Mouse (Mus musculus): ENCODE measurements around the gene Sh3bp2. TPM values are rescaled to one million over a fixed set of nuclear protein-coding genes. Genes with fewer than 3 reads are reported as not detected.

The Sh3bp2 gene
- polyA plus RNA-seq, 1 experiment from 2014 or later = 3.7 TPM

- Histone ChIP-seq H3K27ac (ENCODE audit: low read length) (no peak overlapping the region), H3K9me3 (ENCODE audit: control insufficient read depth, low read length) (no peaks in the 10 kb centered on the region), H3K4me3 (ENCODE audit: low read length) (no peak overlapping the region), H3K36me3 (ENCODE audit: control insufficient read depth, insufficient read depth, low read length) (no peaks in the 10 kb centered on the region), H3K27me3 (replicated peaks; ENCODE audit: control insufficient read depth, insufficient read depth, low read length) (no peaks in the 10 kb centered on the region), H3K4me1 (ENCODE audit: control insufficient read depth, insufficient read depth, low read length) (peaks cover 9% of the 10 kb centered on the region; the same call in 1 of the 2 replicates), H3K9ac (ENCODE audit: low read depth, low read length) (no peak overlapping the region), H3K4me2 (ENCODE audit: low read depth, low read length) (no peak overlapping the region)
- no peak for ATAC-seq
- 73% methylated on average over 5 of the region's 5 CpGs for WGBS
Observed at GRCm38 (mm10) chr5:34534776-34535581, 9.3 kb downstream of the Sh3bp2 start.

GRCm38 (mm10) chr5:34535831-34536230 lies 10.2 kb downstream of the Sh3bp2 start:
- ATAC-seq = no peak
- no peak overlapping the region for H3K27ac ChIP-seq (ENCODE audit: low read length)
- WGBS = 85% methylated on average over 7 of the region's 7 CpGs
- no peak overlapping the region for H3K4me3 ChIP-seq (ENCODE audit: low read length)
- no peaks in the 10 kb centered on the region for H3K36me3 ChIP-seq (ENCODE audit: control insufficient read depth, insufficient read depth, low read length)
- peaks cover 2% of the 10 kb centered on the region; the same call in 1 of the 2 replicates for H3K4me1 ChIP-seq (ENCODE audit: control insufficient read depth, insufficient read depth, low read length)
- H3K9me3 ChIP-seq (ENCODE audit: control insufficient read depth, low read length) = no peaks in the 10 kb centered on the region
- H3K4me2 ChIP-seq (ENCODE audit: low read depth, low read length) = no peak overlapping the region
- no peaks in the 10 kb centered on the region for H3K27me3 ChIP-seq (replicated peaks; ENCODE audit: control insufficient read depth, insufficient read depth, low read length)
- H3K9ac ChIP-seq (ENCODE audit: low read depth, low read length) = no peak overlapping the region

GRCm38 (mm10) chr5:34538079-34538478 lies 12.4 kb downstream of the Sh3bp2 start:
- ATAC-seq = no peak
- Histone ChIP-seq H3K4me3 (ENCODE audit: low read length) (no peak overlapping the region), H3K36me3 (ENCODE audit: control insufficient read depth, insufficient read depth, low read length) (no peaks in the 10 kb centered on the region), H3K4me1 (ENCODE audit: control insufficient read depth, insufficient read depth, low read length) (no peaks in the 10 kb centered on the region), H3K27me3 (replicated peaks; ENCODE audit: control insufficient read depth, insufficient read depth, low read length) (no peaks in the 10 kb centered on the region), H3K4me2 (ENCODE audit: low read depth, low read length) (no peak overlapping the region), H3K27ac (ENCODE audit: low read length) (no peak overlapping the region), H3K9ac (ENCODE audit: low read depth, low read length) (no peak overlapping the region), H3K9me3 (ENCODE audit: control insufficient read depth, low read length) (no peaks in the 10 kb centered on the region)
- WGBS = 68% methylated on average over 7 of the region's 7 CpGs

- Histone ChIP-seq H3K27ac (ENCODE audit: low read length) (no peak overlapping the region), H3K4me2 (ENCODE audit: low read depth, low read length) (no peak overlapping the region), H3K9me3 (ENCODE audit: control insufficient read depth, low read length) (no peaks in the 10 kb centered on the region), H3K9ac (ENCODE audit: low read depth, low read length) (no peak overlapping the region), H3K4me1 (ENCODE audit: control insufficient read depth, insufficient read depth, low read length) (no peaks in the 10 kb centered on the region), H3K36me3 (ENCODE audit: control insufficient read depth, insufficient read depth, low read length) (no peaks in the 10 kb centered on the region), H3K27me3 (replicated peaks; ENCODE audit: control insufficient read depth, insufficient read depth, low read length) (no peaks in the 10 kb centered on the region), H3K4me3 (ENCODE audit: low read length) (no peak overlapping the region)
- ATAC-seq = no peak
- 33% methylated on average over 5 of the region's 5 CpGs for WGBS
Observed at GRCm38 (mm10) chr5:34538527-34538926, 12.9 kb downstream of the Sh3bp2 start.

- H3K4me1 ChIP-seq (ENCODE audit: control insufficient read depth, insufficient read depth, low read length) = no peaks in the 10 kb centered on the region
- H3K4me3 ChIP-seq (ENCODE audit: low read length) = no peak overlapping the region
- H3K36me3 ChIP-seq (ENCODE audit: control insufficient read depth, insufficient read depth, low read length) = no peaks in the 10 kb centered on the region
- H3K27me3 ChIP-seq (replicated peaks; ENCODE audit: control insufficient read depth, insufficient read depth, low read length) = no peaks in the 10 kb centered on the region
- no peak overlapping the region for H3K9ac ChIP-seq (ENCODE audit: low read depth, low read length)
- no peak for ATAC-seq
- no peaks in the 10 kb centered on the region for H3K9me3 ChIP-seq (ENCODE audit: control insufficient read depth, low read length)
- H3K4me2 ChIP-seq (ENCODE audit: low read depth, low read length) = no peak overlapping the region
- no peak overlapping the region for H3K27ac ChIP-seq (ENCODE audit: low read length)
- WGBS = 86% methylated on average over 2 of the region's 2 CpGs
Observed at GRCm38 (mm10) chr5:34539121-34539520, 13.5 kb downstream of the Sh3bp2 start.

GRCm38 (mm10) chr5:34542166-34542565 lies 16.5 kb downstream of the Sh3bp2 start:
- H3K9me3 ChIP-seq (ENCODE audit: control insufficient read depth, low read length) = no peaks in the 10 kb centered on the region
- H3K27ac ChIP-seq (ENCODE audit: low read length) = no peak overlapping the region
- no peak overlapping the region for H3K4me3 ChIP-seq (ENCODE audit: low read length)
- no peaks in the 10 kb centered on the region for H3K4me1 ChIP-seq (ENCODE audit: control insufficient read depth, insufficient read depth, low read length)
- 63% methylated on average over 1 of the region's 1 CpGs for WGBS
- H3K36me3 ChIP-seq (ENCODE audit: control insufficient read depth, insufficient read depth, low read length) = no peaks in the 10 kb centered on the region
- ATAC-seq = no peak
- no peak overlapping the region for H3K9ac ChIP-seq (ENCODE audit: low read depth, low read length)
- no peak overlapping the region for H3K4me2 ChIP-seq (ENCODE audit: low read depth, low read length)
- no peaks in the 10 kb centered on the region for H3K27me3 ChIP-seq (replicated peaks; ENCODE audit: control insufficient read depth, insufficient read depth, low read length)

- ATAC-seq = no peak
- Histone ChIP-seq H3K27me3 (replicated peaks; ENCODE audit: control insufficient read depth, insufficient read depth, low read length) (no peaks in the 10 kb centered on the region), H3K36me3 (ENCODE audit: control insufficient read depth, insufficient read depth, low read length) (no peaks in the 10 kb centered on the region), H3K27ac (ENCODE audit: low read length) (no peak overlapping the region), H3K4me1 (ENCODE audit: control insufficient read depth, insufficient read depth, low read length) (no peaks in the 10 kb centered on the region), H3K4me3 (ENCODE audit: low read length) (no peak overlapping the region), H3K4me2 (ENCODE audit: low read depth, low read length) (no peak overlapping the region), H3K9me3 (ENCODE audit: control insufficient read depth, low read length) (no peaks in the 10 kb centered on the region), H3K9ac (ENCODE audit: low read depth, low read length) (no peak overlapping the region)
- 57% methylated on average over 4 of the region's 4 CpGs for WGBS
Observed at GRCm38 (mm10) chr5:34543114-34543513, 17.5 kb downstream of the Sh3bp2 start.

- H3K9me3 ChIP-seq (ENCODE audit: control insufficient read depth, low read length) = no peaks in the 10 kb centered on the region
- no peak for ATAC-seq
- H3K4me2 ChIP-seq (ENCODE audit: low read depth, low read length) = no peak overlapping the region
- no peaks in the 10 kb centered on the region for H3K27me3 ChIP-seq (replicated peaks; ENCODE audit: control insufficient read depth, insufficient read depth, low read length)
- H3K36me3 ChIP-seq (ENCODE audit: control insufficient read depth, insufficient read depth, low read length) = peaks cover 10% of the 10 kb centered on the region; the same call in 1 of the 2 replicates
- H3K27ac ChIP-seq (ENCODE audit: low read length) = no peak overlapping the region
- peaks cover 10% of the 10 kb centered on the region; the same call in 1 of the 2 replicates for H3K4me1 ChIP-seq (ENCODE audit: control insufficient read depth, insufficient read depth, low read length)
- no peak overlapping the region for H3K4me3 ChIP-seq (ENCODE audit: low read length)
- no peak overlapping the region for H3K9ac ChIP-seq (ENCODE audit: low read depth, low read length)
Observed at GRCm38 (mm10) chr5:34547410-34547809, 21.8 kb downstream of the Sh3bp2 start.

- Histone ChIP-seq H3K4me3 (ENCODE audit: low read length) (peak overlapping the region; percentile 95), H3K9me3 (ENCODE audit: control insufficient read depth, low read length) (no peaks in the 10 kb centered on the region), H3K36me3 (ENCODE audit: control insufficient read depth, insufficient read depth, low read length) (peaks cover 12% of the 10 kb centered on the region; the same call in 1 of the 2 replicates), H3K27me3 (replicated peaks; ENCODE audit: control insufficient read depth, insufficient read depth, low read length) (no peaks in the 10 kb centered on the region), H3K9ac (ENCODE audit: low read depth, low read length) (peak overlapping the region; percentile 95), H3K4me1 (ENCODE audit: control insufficient read depth, insufficient read depth, low read length) (peaks cover 10% of the 10 kb centered on the region; the same call in 1 of the 2 replicates), H3K4me2 (ENCODE audit: low read depth, low read length) (peak overlapping the region; percentile 82), H3K27ac (ENCODE audit: low read length) (no peak overlapping the region)
- WGBS = 15% methylated on average over 8 of the region's 8 CpGs
- ATAC-seq = peak; percentile 29
Observed at GRCm38 (mm10) chr5:34549135-34549482, 23.5 kb downstream of the Sh3bp2 start.

Data from intestine, embryonic 16.5 days (tissue).